Mouse (Mus musculus) lung, adult 2 months (tissue): Measurements from ENCODE around the gene Rhox2b.
"Not testable (repeated sequence)": the region's sequence is repeated elsewhere in the genome, so short reads cannot be mapped to it uniquely, and the experiment has no call there.

Source experiments
- CTCF ChIP-seq: fragments of 200-500 bp; IDR thresholded peaks from 2 replicates; pipeline ENCODE4 v1.5.1; 2011; ENCODE audit warnings: mild to moderate bottlenecking, low read length, control low read depth; ENCODE audit not compliant: insufficient read depth
- POLR2A ChIP-seq: fragments of 200-500 bp; IDR thresholded peaks from 2 replicates; pipeline ENCODE4 v1.6.1; 2011; ENCODE audit warnings: low read depth, mild to moderate bottlenecking, control low read depth, low read length, borderline replicate concordance; ENCODE audit errors: extremely low read depth

DNA sequence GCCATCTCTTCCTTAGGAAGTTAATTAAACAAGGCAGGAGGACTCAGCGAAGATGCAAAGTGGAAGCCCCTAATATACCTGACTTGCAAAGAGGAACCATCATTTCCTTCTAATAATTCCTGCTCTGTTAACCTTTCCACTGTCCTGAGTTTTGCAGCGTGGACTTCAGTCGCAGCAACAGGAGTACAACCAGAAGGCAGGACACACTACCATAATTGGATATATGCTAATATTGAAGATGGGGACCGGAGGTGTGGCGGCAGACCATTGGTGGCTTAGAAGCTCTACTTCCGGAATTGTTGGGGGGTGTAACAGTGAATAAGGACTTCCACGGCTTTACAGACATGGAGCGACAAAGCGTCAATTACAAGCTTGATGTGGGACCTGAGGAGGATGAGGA is at the start of gene Rhox2b:
- not testable (repeated sequence) for TF ChIP-seq CTCF, POLR2A
